Mouse (Mus musculus) cerebellum, postnatal 25 days (tissue): Measurements from ENCODE around the gene Rrp8.
A peak's percentile ranks its signal among the peaks of the same experiment; 100 is the strongest.
"Not testable (repeated sequence)": the region's sequence is repeated elsewhere in the genome, so short reads cannot be mapped to it uniquely, and the experiment has no call there.

Source experiments
- DNase-seq, 2 experiments: peaks; one replicate each; pipeline ENCODE4 v3.0.0; 2021; ENCODE audit warnings: mixed read lengths in 2 of 2

Rrp8 gene

GRCm38 (mm10) chr7:105743926-105744590, 6.9 kb upstream of the Rrp8 start, which contains the start of gene Taf10:
Gene Taf10, minus strand, starts transcription at chr7:105744361.
- peak; percentile 89 to 92 for DNase-seq

DNA sequence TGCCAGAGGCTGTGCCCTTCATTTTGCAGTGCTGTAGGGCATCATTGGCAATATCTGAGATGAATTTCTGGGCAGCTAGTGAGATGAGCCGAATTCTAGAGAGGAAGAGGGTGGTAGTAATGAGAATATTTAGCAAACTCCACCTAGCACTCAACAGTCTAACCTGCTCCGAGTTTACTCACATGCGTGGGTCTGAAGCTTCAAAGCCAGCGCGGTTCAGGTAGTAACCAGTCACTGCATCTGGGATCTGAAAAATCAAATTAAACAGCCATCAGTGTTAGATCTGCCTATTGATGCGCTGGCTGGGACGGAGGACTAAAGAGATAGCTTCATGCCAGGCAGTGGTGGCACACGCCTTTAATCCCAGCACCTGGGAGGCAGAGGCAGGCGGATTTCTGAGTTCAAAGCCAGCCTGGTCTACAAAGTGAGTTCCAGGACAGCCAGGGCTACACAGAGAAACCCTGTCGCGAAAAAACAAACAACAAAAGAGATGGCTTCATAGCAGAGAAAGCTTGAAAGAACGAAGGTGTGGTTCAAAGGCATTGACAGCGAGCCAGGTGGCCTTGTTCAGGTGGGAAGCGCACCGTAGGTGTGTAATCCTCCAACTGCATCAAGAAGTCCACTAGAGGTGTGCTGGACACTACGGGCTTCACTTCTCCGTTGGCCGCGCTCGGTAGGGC, 6.2 kb upstream of the Rrp8 start:
- not testable (repeated sequence) for DNase-seq

DNA sequence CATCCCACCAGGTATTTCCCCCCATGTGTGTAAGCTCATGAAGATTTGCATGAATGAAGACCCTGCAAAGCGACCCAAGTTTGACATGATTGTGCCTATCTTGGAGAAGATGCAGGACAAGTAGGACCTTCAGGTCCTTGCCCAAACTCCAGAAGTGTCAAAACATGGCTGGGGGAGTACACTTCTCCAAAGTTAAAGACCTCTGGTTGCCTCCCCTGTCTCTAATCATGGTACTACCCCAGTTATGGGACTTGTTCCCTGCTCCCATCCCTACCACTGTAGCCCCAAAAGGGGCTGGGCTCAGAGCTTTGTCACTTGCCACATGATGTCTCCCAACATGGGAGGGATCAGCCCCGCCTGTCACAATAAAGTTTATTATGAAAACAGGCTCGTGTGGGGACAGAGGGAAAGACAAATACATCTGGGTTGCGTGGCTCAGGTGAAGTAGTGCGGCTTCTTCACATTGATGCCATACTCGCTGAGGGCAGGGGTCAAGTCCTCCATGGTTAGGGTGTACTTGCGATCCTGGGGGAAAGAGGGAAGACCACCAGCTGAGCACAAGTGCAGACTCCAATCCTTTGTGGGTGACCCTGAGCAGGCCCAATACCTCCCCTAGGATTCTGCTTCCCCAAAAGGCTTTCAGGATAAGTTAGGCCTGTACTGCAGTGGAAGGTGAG, 5.5 kb upstream of the Rrp8 start:
- DNase-seq = peak in 1 of 2 experiments; percentile 8

DNA sequence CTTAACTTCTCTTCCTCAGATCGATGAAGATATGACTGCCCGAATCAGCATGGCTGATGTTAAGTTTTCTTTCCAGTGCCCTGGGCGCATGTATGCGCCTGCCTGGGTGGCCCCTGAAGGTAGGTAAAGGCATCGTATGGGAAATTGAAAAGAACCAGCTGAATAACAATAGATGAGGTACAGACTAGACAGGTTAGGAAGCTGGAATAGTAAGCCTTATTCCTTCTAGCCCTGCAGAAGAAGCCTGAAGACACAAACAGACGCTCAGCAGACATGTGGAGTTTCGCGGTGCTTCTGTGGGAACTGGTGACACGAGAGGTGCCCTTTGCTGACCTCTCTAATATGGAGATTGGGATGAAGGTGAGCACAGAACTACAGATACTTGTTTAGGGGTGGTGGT, 4.8 kb upstream of the Rrp8 start:
- DNase-seq = peak in 1 of 2 experiments; percentile 2

GRCm38 (mm10) chr7:105740851-105741250, 3.7 kb upstream of the Rrp8 start:
- no peak for DNase-seq

DNA sequence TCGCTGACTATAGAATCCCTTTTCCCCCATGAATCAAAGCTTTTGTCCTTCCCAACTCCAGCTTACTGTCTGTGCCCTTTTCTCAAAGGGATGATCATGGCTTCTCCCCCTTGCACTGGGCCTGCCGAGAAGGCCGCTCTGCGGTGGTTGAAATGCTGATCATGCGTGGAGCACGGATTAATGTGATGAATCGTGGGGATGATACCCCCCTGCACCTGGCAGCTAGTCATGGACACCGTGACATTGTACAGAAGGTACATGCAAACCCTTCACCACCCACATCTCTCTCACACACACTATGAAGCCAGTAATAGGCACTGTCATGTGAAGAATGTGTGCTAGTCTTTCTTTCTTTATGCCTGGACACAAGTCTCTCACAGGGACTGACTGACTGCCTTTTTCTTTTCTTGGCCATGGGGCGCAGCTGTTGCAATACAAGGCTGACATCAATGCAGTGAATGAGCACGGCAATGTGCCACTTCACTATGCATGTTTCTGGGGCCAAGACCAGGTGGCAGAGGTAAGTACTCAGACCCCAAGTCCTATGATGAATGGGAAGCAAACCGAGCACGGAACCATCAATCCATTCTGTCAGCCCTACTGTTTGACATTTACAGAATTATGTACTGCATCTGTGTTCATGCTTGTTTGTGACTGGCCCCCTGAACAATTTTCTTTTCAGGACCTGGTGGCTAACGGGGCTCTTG, 3.1 kb upstream of the Rrp8 start:
- DNase-seq = no peak

GRCm38 (mm10) chr7:105738948-105739347, 1.8 kb upstream of the Rrp8 start:
- DNase-seq = no peak

GRCm38 (mm10) chr7:105738286-105738685, 1.1 kb upstream of the Rrp8 start:
- DNase-seq = no peak

DNA sequence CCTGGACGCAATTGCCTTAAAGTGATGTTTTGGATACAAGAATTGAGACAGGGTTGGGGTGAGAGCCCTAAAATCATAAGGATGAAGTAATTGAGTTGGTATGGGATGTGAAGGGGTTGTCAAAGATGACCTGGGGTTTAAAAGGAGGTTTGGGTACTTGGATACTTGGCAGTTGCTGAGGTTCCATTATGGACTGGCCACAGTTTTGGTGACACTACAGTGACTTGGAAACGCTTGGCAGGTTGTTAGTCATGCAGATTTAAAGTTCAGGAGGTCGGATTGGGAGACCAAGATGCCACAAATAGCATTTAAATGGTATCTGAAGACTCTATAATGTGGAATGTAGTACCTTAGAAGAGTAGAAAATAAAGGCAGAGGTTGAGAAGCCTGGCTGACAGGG, 463 bp upstream of the Rrp8 start:
- no peak for DNase-seq

DNA sequence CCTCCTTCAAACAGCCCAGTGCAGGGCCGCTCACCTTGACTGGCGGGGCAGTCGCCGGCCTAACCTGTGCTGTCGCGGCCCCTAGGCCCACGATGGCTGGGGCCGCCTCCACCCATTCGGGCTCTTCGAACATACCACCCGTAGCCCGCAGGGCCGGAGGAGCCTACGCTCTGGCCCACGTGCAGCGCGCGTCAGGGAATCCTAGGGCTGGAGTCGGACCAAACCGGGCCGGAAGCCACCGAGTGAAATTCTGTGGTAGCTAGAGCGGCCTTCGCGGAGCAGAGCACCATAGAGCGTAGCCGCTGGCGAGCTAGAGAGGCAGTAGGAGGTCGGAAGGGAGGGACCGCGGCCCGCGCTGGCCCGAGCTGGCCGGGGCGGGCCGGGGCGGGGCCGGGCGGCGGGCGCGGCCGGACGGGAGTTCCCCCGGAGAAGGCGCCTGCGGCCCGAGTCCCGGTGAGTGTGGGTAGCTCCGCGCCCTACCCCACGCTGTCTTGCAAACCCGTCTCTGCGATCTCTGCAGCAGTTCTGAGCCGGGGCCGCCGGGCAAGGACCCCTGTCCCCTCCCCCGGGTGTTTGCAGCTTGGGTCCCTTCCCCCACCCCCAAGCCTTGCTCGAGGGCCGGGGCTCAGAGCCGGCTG, 802 bp downstream of the Rrp8 start, which contains the start of gene Ilk:
TSS of gene Ilk (plus strand) at position 329 of the 638 bp plus-strand sequence.
- peak; percentile 94 to 95 for DNase-seq

- DNase-seq = not testable (repeated sequence)
Measured at GRCm38 (mm10) chr7:105735464-105735863, 1.7 kb downstream of the Rrp8 start.

DNA sequence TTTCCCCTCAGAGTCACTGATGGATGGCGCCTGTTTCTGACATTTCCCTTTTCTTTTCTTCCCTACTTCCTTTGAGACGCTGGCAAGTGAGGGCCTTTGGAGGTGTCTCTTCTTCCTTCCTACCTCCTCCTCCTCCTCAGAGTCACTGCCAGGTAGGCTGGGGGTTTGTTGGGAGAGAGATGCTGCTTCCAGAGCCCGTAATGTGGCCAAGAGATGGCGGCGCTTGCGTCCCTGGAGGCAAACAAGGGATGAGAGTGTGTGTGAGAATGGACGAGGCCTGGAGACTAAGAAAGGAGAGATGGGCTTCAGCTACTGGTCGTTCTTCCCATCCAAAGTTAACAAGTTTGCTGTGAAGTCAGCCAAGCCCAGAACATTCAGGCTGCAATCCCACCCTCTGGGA, 2.4 kb downstream of the Rrp8 start:
- DNase-seq = no peak

- DNase-seq = no peak
Measured at GRCm38 (mm10) chr7:105733836-105734235, 3.3 kb downstream of the Rrp8 start.

- DNase-seq = no peak
Measured at GRCm38 (mm10) chr7:105728701-105729428, 8.3 kb downstream of the Rrp8 start.

DNA sequence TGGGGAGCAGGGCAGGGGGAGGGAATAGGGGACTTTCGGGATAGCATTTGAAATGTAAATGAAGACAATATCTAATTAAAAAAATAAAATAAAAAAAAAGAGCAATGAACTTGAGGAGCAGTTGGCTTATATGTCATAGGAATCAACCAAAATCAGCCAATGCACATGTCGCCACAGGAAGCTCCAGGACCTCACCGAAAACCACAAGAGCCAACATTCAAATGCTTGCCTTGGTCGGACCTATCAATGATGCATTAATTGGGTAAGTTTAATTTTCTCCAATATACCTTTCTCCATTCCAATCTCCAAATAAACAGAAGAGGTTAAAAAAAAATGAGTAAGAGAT, 10.2 kb downstream of the Rrp8 start:
- DNase-seq = no peak

GRCm38 (mm10) chr7:105726144-105726979, 10.8 kb downstream of the Rrp8 start:
- DNase-seq = peak; percentile 47 to 63

- DNase-seq = no peak
Measured at GRCm38 (mm10) chr7:105721916-105722315, 15.3 kb downstream of the Rrp8 start.

- no peak for DNase-seq
Measured at GRCm38 (mm10) chr7:105715366-105715765, 21.8 kb downstream of the Rrp8 start.

- DNase-seq = no peak
Measured at GRCm38 (mm10) chr7:105708733-105709132, 28.5 kb downstream of the Rrp8 start.

GRCm38 (mm10) chr7:105703816-105704215, 33.4 kb downstream of the Rrp8 start:
- peak; percentile 40 to 44 for DNase-seq

- DNase-seq = peak; percentile 15 to 22
Measured at GRCm38 (mm10) chr7:105703184-105703583, 34.0 kb downstream of the Rrp8 start.
